Mouse (Mus musculus): ENCODE results near the gene Hoxc9. TPM values are rescaled to one million over a fixed set of nuclear protein-coding genes. Genes with fewer than 3 reads are reported as not detected.

Hoxc9 gene
- polyA plus RNA-seq, 1 experiment from 2014 or later: not detected

DNA sequence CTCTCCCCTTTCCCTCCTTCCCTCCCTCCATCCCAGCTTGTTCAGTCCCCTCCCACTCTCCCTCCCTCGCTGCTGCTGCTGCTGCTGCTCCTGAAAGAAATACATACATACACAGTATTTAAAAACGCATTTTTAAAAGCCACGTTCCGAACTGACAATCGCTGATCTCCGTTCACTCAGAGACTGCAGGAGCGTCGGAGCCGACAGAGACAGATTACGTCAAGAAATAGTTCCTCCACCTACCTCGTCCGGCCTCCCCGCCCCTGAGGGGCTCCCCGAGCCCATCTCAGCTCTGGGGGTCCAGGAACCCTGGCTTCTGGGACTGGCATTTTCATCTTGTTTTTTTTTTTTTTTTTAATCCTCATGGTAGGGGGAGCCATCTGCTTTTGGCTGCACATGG, 4.7 kb downstream of the Hoxc9 start:
- Histone ChIP-seq H3K36me3 (ENCODE audit: control insufficient read depth, insufficient read depth, low read length) (no peaks in the 10 kb centered on the region), H3K9me3 (ENCODE audit: control insufficient read depth, low read length) (no peaks in the 10 kb centered on the region), H3K4me1 (replicated peaks; ENCODE audit: control insufficient read depth, insufficient read depth, low read length) (no peaks in the 10 kb centered on the region; the same call in 1 of the 2 replicates), H3K9ac (ENCODE audit: low read length) (no peak overlapping the region), H3K27ac (ENCODE audit: low read length) (no peak overlapping the region), H3K4me2 (ENCODE audit: low read depth, low read length) (no peak overlapping the region), H3K27me3 (ENCODE audit: control insufficient read depth, insufficient read depth, low read depth, low read length) (peaks cover 96% of the 10 kb centered on the region), H3K4me3 (ENCODE audit: low read length) (no peak overlapping the region)
- WGBS: 1% methylated on average over 14 of the region's 14 CpGs
- no peak for ATAC-seq (ENCODE audit: low read depth)

DNA sequence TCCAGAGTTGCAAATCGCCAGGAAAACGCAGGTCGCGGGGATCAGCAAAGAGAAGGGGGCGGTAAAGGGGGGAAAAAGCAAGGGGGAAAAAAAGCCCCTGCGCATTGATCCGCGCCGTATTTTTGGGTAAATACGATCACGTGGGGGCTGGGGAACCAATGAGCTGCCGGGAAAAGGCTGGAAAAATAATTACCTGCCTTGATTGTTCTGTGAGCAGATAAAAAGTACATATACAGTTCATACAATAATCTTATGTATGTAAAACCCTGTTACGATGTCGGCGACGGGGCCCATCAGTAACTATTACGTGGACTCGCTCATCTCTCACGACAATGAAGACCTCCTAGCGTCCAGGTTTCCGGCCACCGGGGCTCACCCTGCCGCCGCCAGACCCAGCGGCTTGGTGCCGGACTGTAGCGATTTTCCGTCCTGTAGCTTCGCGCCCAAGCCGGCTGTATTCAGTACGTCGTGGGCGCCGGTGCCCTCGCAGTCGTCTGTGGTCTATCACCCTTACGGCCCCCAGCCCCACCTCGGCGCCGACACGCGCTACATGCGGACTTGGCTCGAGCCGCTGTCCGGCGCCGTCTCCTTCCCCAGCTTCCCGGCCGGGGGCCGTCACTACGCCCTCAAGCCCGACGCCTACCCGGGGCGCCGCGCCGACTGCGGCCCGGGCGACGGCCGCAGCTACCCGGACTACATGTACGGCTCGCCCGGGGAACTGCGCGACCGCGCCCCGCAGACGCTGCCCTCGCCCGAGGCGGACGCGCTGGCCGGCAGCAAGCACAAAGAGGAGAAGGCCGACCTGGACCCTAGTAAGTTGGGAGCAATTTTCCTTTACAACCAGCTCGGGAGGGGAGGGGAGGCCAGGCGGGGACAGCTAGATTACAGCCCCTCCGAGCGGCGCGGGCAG, 5.4 kb downstream of the Hoxc9 start:
- H3K9me3 ChIP-seq (ENCODE audit: control insufficient read depth, low read length): no peaks in the 10 kb centered on the region
- H3K4me3 ChIP-seq (ENCODE audit: low read length): peak overlapping the region; percentile 22
- no peak overlapping the region for H3K27ac ChIP-seq (ENCODE audit: low read length)
- no peak for ATAC-seq (ENCODE audit: low read depth)
- under 1% methylated on average over 81 of the region's 88 CpGs for WGBS
- no peaks in the 10 kb centered on the region for H3K36me3 ChIP-seq (ENCODE audit: control insufficient read depth, insufficient read depth, low read length)
- peak overlapping the region; percentile 34 for H3K4me2 ChIP-seq (ENCODE audit: low read depth, low read length)
- no peak overlapping the region for H3K9ac ChIP-seq (ENCODE audit: low read length)
- H3K4me1 ChIP-seq (replicated peaks; ENCODE audit: control insufficient read depth, insufficient read depth, low read length): no peaks in the 10 kb centered on the region; the same call in 1 of the 2 replicates
- H3K27me3 ChIP-seq (ENCODE audit: control insufficient read depth, insufficient read depth, low read depth, low read length): peaks cover 96% of the 10 kb centered on the region

DNA sequence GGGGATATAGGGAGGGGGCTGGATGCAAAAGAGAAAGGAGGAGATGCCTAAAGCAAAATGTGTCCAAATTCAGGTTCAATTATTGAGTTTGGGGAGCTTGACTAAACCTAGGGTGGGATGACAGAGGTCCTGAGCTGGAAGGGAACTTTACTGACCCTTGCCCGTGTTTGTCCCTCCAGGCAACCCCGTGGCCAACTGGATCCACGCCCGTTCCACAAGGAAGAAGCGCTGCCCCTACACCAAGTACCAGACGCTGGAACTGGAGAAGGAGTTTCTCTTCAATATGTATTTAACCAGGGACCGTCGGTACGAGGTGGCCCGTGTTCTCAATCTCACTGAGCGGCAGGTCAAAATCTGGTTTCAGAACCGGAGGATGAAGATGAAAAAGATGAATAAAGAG, 7.5 kb downstream of the Hoxc9 start:
- H3K9ac ChIP-seq (ENCODE audit: low read length): no peak overlapping the region
- no peak overlapping the region for H3K4me3 ChIP-seq (ENCODE audit: low read length)
- H3K27ac ChIP-seq (ENCODE audit: low read length): no peak overlapping the region
- no peak overlapping the region for H3K4me2 ChIP-seq (ENCODE audit: low read depth, low read length)
- H3K4me1 ChIP-seq (replicated peaks; ENCODE audit: control insufficient read depth, insufficient read depth, low read length): no peaks in the 10 kb centered on the region
- peaks cover 95% of the 10 kb centered on the region for H3K27me3 ChIP-seq (ENCODE audit: control insufficient read depth, insufficient read depth, low read depth, low read length)
- WGBS: 3% methylated on average over 12 of the region's 12 CpGs
- no peak for ATAC-seq (ENCODE audit: low read depth)
- no peaks in the 10 kb centered on the region for H3K36me3 ChIP-seq (ENCODE audit: control insufficient read depth, insufficient read depth, low read length)
- H3K9me3 ChIP-seq (ENCODE audit: control insufficient read depth, low read length): no peaks in the 10 kb centered on the region

DNA sequence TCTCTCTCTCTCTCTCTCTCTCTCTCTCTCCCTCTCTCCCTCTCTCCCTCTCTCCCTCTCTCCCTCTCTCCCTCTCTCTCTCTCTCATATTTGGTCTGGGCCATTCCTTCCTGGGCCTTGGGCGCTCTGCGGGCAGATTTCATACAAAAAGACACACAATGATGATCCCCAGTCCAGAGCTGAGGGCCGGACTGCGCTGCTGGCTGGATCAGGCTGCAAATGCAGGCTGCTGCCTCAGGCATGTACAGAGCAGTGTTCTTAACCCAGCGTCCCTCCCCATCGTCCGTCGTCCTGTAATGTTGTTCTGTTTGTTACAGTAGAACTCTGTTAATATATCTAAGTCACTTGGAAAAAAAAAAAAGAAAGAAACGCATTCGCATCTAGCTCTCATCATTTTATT, 8.3 kb downstream of the Hoxc9 start:
- H3K9me3 ChIP-seq (ENCODE audit: control insufficient read depth, low read length): no peaks in the 10 kb centered on the region
- H3K4me1 ChIP-seq (replicated peaks; ENCODE audit: control insufficient read depth, insufficient read depth, low read length): no peaks in the 10 kb centered on the region
- H3K27ac ChIP-seq (ENCODE audit: low read length): no peak overlapping the region
- peaks cover 95% of the 10 kb centered on the region for H3K27me3 ChIP-seq (ENCODE audit: control insufficient read depth, insufficient read depth, low read depth, low read length)
- WGBS: 5% methylated on average over 10 of the region's 10 CpGs
- no peaks in the 10 kb centered on the region for H3K36me3 ChIP-seq (ENCODE audit: control insufficient read depth, insufficient read depth, low read length)
- no peak for ATAC-seq (ENCODE audit: low read depth)
- no peak overlapping the region for H3K9ac ChIP-seq (ENCODE audit: low read length)
- no peak overlapping the region for H3K4me3 ChIP-seq (ENCODE audit: low read length)
- H3K4me2 ChIP-seq (ENCODE audit: low read depth, low read length): no peak overlapping the region

DNA sequence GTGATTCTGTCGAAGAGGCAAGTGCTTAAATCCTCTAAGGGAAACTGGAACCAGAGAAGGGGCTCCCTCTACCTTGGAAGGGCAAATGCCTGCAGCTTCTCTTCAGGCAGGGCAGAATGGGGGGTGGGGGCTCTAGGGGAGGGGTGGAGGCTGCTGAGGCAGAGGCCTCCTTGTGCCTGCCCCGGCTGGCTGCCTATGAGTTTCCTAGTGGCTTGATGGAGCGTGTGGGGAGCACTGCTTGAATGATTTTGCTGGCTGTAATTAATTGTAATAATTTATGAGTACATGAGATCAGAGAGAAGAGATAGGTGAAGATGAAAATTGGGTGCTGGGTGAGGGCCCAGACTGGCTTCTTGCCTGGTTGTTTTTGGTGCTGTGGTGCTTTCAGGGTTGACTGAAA, 8.7 kb downstream of the Hoxc9 start:
- 9% methylated on average over 3 of the region's 3 CpGs for WGBS
- Histone ChIP-seq H3K9me3 (ENCODE audit: control insufficient read depth, low read length) (no peaks in the 10 kb centered on the region), H3K27me3 (ENCODE audit: control insufficient read depth, insufficient read depth, low read depth, low read length) (peaks cover 95% of the 10 kb centered on the region), H3K4me1 (replicated peaks; ENCODE audit: control insufficient read depth, insufficient read depth, low read length) (no peaks in the 10 kb centered on the region), H3K4me2 (ENCODE audit: low read depth, low read length) (no peak overlapping the region), H3K4me3 (ENCODE audit: low read length) (no peak overlapping the region), H3K27ac (ENCODE audit: low read length) (no peak overlapping the region), H3K36me3 (ENCODE audit: control insufficient read depth, insufficient read depth, low read length) (no peaks in the 10 kb centered on the region), H3K9ac (ENCODE audit: low read length) (no peak overlapping the region)
- ATAC-seq (ENCODE audit: low read depth): no peak

DNA sequence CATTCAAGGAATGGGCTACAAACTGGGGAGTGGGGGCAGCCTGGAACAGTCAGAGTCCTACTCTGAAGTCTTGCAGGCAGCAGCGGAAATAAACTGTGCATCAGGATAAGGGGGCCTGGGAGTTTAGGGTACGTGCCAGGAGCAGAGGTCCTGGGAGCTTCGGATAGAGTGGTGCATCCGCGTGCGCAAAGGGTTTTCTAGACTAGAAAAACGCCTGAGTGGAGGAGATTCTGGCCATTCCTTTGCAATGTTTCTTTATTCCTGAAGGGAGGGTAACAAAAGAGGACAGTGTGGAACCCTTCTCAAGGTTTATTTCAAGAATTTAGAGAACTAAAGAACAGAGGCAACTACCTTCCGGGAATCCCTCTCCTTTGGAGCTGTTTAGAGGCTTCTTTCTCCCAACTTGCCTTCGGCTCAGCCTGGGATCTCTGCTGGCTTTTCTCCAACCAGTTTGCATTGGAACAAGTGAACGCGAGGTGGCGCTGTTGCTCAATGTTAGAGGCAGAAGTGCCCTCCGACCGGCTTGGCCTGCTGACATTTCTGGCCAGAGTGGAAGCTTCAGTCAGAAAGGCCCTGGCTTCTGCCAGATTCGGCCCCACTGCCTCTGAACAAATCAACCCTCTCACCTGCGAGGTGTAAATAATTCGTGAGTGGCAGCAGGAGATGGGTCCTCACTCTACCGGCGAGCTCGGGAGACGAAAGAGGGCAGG, 11.0 kb downstream of the Hoxc9 start:
- ATAC-seq (ENCODE audit: low read depth): peak; percentile 56

DNA sequence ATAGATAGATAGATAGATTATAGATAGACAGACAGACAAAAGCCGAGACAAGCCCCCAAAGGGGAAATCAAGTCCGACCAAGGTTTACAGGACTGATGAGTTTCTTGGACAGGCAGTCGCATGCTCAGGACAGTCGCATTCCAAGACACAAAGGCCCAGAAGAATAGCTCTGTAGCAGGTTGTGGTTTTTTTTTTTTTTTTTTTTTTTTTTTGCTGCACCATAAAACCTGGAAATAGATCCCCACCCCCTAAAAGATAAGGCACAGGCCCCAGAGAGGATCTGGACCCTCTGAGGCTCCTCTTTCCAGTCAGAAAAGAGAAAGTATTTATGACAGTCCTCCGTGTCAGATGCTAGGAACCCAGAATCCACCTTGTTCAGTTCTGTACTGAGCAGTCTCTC, 11.8 kb downstream of the Hoxc9 start:
- Histone ChIP-seq H3K4me1 (replicated peaks; ENCODE audit: control insufficient read depth, insufficient read depth, low read length) (peaks cover 3% of the 10 kb centered on the region; the same call in 1 of the 2 replicates), H3K4me2 (ENCODE audit: low read depth, low read length) (no peak overlapping the region), H3K9me3 (ENCODE audit: control insufficient read depth, low read length) (no peaks in the 10 kb centered on the region), H3K4me3 (ENCODE audit: low read length) (no peak overlapping the region), H3K27ac (ENCODE audit: low read length) (no peak overlapping the region), H3K36me3 (ENCODE audit: control insufficient read depth, insufficient read depth, low read length) (no peaks in the 10 kb centered on the region), H3K27me3 (ENCODE audit: control insufficient read depth, insufficient read depth, low read depth, low read length) (peaks cover 96% of the 10 kb centered on the region), H3K9ac (ENCODE audit: low read length) (no peak overlapping the region)
- 24% methylated on average over 5 of the region's 5 CpGs for WGBS
- no peak for ATAC-seq (ENCODE audit: low read depth)

More for the DNA sequence above, 11.0 kb downstream of the Hoxc9 start:
- Histone ChIP-seq H3K9ac (ENCODE audit: low read length) (no peak overlapping the region), H3K36me3 (ENCODE audit: control insufficient read depth, insufficient read depth, low read length) (no peaks in the 10 kb centered on the region), H3K4me3 (ENCODE audit: low read length) (no peak overlapping the region), H3K4me1 (replicated peaks; ENCODE audit: control insufficient read depth, insufficient read depth, low read length) (peaks cover 3% of the 10 kb centered on the region; the same call in 1 of the 2 replicates), H3K27ac (ENCODE audit: low read length) (no peak overlapping the region), H3K4me2 (ENCODE audit: low read depth, low read length) (no peak overlapping the region), H3K9me3 (ENCODE audit: control insufficient read depth, low read length) (no peaks in the 10 kb centered on the region), H3K27me3 (ENCODE audit: control insufficient read depth, insufficient read depth, low read depth, low read length) (peaks cover 95% of the 10 kb centered on the region)
- 3% methylated on average over 21 of the region's 21 CpGs for WGBS

DNA sequence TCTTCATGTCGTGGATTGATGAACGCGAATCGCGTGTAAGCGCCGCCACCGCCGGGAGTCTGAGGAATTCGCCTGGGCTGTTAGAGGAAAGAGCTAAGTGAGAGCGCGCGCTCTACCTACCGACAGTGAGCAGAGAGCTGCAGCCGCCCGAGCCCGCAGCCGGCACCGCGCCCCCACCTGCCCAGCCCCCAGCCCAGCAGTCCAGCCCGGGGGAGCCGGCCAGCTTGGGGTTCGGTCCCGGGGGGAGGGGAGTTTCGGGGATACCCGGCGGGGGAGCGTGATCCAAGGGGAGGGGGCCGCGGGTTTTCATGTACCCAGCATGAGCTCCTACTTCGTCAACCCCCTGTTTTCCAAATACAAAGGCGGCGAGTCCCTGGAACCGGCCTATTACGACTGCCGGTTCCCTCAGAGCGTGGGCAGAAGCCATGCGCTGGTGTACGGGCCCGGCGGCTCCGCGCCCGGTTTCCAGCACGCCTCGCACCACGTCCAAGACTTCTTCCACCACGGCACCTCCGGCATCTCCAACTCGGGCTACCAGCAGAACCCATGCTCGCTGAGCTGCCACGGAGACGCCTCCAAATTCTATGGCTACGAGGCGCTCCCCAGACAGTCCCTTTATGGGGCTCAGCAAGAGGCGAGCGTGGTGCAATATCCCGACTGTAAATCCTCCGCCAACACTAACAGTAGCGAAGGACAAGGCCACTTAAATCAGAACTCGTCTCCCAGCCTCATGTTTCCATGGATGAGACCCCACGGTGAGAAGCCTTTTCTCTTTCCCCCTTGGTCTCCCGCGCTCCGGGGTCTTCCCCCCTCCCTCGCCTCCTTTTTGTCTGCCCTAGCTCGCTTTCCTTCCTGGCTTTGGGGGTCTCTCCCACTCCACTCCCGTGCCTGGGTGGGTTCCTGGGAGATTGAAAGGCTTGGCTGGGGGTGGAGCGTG, 14.5 kb downstream of the Hoxc9 start, which contains the start of gene Hoxc8:
Gene Hoxc8, plus strand, starts transcription at position 147 of the 937 bp plus-strand sequence.
- no peak within 1 kb of the TSS for H3K4me3 ChIP-seq (ENCODE audit: low read length)
- H3K9me3 ChIP-seq (ENCODE audit: control insufficient read depth, low read length): no peaks in the 10 kb centered on the region
- H3K4me2 ChIP-seq (ENCODE audit: low read depth, low read length): no peak within 1 kb of the TSS
- H3K27ac ChIP-seq (ENCODE audit: low read length): no peak within 1 kb of the TSS
- H3K36me3 ChIP-seq (ENCODE audit: control insufficient read depth, insufficient read depth, low read length): no peaks in the 10 kb centered on the region
- no peak within 1 kb of the TSS for H3K9ac ChIP-seq (ENCODE audit: low read length)
- 2% methylated on average over 69 of the region's 69 CpGs for WGBS
- ATAC-seq (ENCODE audit: low read depth): no peak
- H3K4me1 ChIP-seq (replicated peaks; ENCODE audit: control insufficient read depth, insufficient read depth, low read length): peaks cover 3% of the 10 kb centered on the region; the same call in 1 of the 2 replicates
- peaks cover 93% of the 10 kb centered on the region for H3K27me3 ChIP-seq (ENCODE audit: control insufficient read depth, insufficient read depth, low read depth, low read length)
